Mouse (Mus musculus) brown adipose tissue, adult 24 weeks (tissue): ENCODE measurements around the gene Trmt61a. TPM values are rescaled to one million over a fixed set of nuclear protein-coding genes. Genes with fewer than 3 reads are reported as not detected.
A peak's percentile ranks its signal among the peaks of the same experiment; 100 is the strongest.
"Not testable (repeated sequence)": the region's sequence is repeated elsewhere in the genome, so short reads cannot be mapped to it uniquely, and the experiment has no call there.

Source experiments
- H3K27ac ChIP-seq: fragments of 200-500 bp; replicated peaks from 2 replicates; pipeline ENCODE4 v1.5.1; 2012; ENCODE audit warnings: low read depth, mild to moderate bottlenecking, low read length
- H3K4me1 ChIP-seq: fragments of 200-500 bp; 2 replicates; pipeline ENCODE4 v1.6.1; 2012; ENCODE audit warnings: low read length, mixed read lengths; ENCODE audit not compliant: control insufficient read depth, insufficient read depth, insufficient read length
- H3K4me3 ChIP-seq: fragments of 200-500 bp; 2 replicates; pipeline ENCODE4 v1.5.1; 2012; ENCODE audit warnings: low read depth, mild to moderate bottlenecking, low read length, moderate library complexity; ENCODE audit not compliant: insufficient read depth
- polyA plus RNA-seq: library from polyadenylated mRNA; stranded (reverse); fragments of >200 nt; gene quantifications from 2 replicates; pipeline ENCODE4 v1.2.4, GENCODE M21; 2012; ENCODE audit not compliant: missing spikeins, insufficient read depth, insufficient read length

The Trmt61a gene
- polyA plus RNA-seq, 1 experiment, result 2.9 TPM

DNA sequence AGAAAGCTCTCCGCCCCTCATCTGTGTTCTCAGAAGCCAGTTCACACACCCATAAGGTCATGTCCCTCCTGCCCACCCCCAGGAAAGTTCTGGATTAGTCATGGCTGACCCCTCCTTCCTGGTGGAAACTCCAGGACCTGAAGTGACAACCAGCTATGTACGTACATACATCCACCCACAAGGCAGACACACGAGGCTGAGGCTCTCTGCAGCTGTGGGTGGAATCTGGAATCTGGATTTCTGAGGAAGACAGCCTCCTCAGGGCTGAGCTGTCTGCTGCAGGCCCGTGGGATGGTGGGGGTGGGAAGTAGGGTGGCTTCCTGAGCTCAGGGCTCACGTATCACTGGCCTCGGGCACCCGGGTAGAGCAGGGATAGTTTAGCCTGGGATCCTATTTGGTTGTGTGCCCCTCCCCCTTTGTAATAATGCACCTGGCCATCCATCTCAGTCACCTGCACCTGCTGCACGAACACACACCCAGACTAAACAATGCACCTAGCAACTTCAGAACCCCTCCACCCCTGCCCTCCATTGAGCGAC, 23.1 kb downstream of the Trmt61a start:
- Histone ChIP-seq H3K27ac (no peak overlapping the region), H3K4me3 (no peak overlapping the region), H3K4me1 (peaks cover 27% of the 10 kb centered on the region)

- Histone ChIP-seq H3K27ac (no peak overlapping the region; the same call in 1 of the 2 replicates), H3K4me1 (peaks cover 29% of the 10 kb centered on the region), H3K4me3 (no peak overlapping the region)
Measured at GRCm38 (mm10) chr12:111703301-111703700, 25.4 kb downstream of the Trmt61a start.

DNA sequence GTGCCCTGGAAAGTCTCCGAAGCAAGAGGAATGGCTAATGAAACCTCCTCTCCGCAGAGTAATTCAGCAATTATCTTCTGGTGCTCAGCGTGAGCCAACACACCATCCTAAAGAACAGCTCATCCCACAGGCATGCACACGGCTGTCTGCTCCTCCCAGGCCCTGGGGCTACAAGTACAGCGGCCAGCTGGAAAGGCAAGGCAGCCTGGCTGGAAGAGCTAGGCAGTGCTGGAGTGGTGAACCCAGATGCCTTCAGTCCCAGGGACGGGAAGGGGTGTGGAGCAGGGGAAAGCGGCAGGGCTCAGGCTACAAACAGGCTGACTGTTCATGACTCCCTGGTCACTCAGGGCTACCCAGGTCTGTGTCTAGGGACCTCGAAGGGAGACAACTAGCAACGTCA, 26.7 kb downstream of the Trmt61a start:
- Histone ChIP-seq H3K4me1 (peaks cover 23% of the 10 kb centered on the region), H3K27ac (peak overlapping the region; percentile 93), H3K4me3 (no peak overlapping the region)

GRCm38 (mm10) chr12:111705186-111705973, 27.5 kb downstream of the Trmt61a start:
- Histone ChIP-seq H3K4me3 (no peak overlapping the region), H3K4me1 (peaks cover 23% of the 10 kb centered on the region), H3K27ac (peak overlapping the region; percentile 93)

DNA sequence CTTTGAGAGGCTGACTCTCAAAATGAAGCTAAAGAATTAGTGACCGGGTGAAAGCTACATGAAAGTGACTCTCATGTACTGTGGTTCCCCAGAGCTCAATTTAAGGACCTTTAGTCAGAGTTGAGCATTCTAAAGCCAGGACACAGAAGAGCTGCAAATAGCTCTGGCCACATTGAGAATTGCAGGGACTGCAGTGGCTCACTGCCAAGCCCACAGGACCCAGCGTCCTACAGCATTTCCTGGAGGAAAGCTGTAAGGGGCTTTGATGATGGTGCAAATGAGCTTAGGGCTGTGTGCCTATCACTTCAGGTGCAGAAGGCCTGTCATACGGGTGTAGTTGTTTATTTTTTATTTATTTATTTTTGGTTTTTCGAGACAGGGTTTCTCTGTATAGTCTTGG, 30.3 kb downstream of the Trmt61a start:
- H3K27ac ChIP-seq, result peak overlapping the region; percentile 51
- peaks cover 30% of the 10 kb centered on the region for H3K4me1 ChIP-seq
- no peak overlapping the region for H3K4me3 ChIP-seq

DNA sequence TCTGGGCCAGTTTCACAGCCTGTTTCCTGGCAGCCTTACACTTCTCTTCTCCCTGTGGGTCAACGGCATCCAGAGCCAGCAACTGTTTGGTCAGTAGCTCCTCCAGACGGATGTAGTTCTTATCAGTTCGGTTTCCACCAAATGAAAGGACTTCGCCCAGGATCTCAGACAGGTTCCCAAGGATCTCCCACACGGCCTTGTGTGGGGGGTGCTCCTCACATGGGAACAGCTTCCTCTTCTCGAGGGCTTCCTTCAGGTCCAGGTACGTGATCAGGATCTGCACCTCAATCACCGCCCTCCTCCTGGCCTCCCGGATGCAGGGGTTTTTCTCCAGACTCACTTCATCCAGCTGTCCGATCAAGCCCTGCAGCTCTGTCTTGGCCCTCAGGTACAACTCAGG, 32.2 kb downstream of the Trmt61a start:
- H3K4me1 ChIP-seq, result peaks cover 25% of the 10 kb centered on the region
- H3K27ac ChIP-seq, result no peak overlapping the region
- H3K4me3 ChIP-seq, result no peak overlapping the region

DNA sequence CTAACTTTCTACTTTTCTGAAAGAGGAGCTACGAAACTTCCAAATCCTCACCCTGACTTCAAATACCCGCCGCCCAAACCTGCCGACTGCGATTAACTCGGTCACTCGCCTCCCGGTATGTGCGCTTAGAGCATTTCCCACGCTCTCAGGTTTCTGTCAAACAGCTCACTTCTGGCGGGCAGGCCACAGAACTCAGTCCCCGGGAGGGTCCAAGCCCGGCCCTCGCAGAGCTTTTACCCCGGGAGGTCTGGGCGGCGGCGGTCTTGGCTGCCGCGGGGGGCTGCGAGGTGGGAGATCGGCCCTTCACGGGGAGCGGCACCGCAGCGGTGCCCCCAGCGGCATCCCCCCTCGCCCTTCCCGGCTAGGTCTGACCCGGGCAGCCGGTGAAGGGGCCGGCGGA, 34.6 kb downstream of the Trmt61a start:
- H3K27ac ChIP-seq, result peak overlapping the region; percentile 73
- H3K4me3 ChIP-seq, result peak overlapping the region; percentile 86
- H3K4me1 ChIP-seq, result peaks cover 16% of the 10 kb centered on the region

DNA sequence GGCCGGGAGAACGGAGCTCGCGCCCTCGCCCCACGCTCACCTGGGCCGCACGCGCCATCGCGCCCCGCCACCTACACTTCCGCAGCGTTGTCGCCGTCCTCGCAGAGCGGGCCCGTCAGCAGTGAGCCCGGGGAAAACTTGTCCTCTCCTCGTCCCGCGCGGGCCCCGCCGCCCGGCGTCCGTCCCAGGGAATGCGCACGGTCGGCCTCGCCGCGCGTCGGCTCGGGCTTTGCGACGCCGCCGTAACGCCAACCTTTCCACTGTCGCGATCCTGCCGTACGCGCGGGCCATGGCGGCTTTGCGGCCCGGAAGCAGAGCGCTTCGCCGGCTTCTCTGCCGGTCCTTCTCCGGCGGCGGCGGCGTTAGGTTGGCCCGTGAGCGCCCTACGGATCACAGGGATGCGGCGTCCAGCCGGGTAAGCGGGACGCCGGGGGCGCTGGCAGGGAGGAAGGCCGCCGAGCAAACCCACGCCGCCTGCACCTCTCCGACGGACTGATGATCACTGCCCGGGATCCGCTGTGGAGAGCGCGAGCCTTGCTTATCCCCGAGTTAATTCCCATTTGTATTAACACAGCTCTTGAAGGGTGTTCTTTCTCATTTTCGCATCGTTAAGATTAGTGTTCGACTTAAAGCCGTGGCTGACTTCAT, 35.2 kb downstream of the Trmt61a start, which contains the start of the genes Bag5 and Apopt1:
Gene Bag5 (minus strand): TSS at position 254 of the 648 bp plus-strand sequence.
Gene Apopt1 (plus strand): TSS at position 258 of the 648 bp plus-strand sequence.
- H3K4me1 ChIP-seq, result peaks cover 11% of the 10 kb centered on the region
- peak within 1 kb of the TSS; percentile 86 for H3K4me3 ChIP-seq
- peak within 1 kb of the TSS; percentile 73 for H3K27ac ChIP-seq

DNA sequence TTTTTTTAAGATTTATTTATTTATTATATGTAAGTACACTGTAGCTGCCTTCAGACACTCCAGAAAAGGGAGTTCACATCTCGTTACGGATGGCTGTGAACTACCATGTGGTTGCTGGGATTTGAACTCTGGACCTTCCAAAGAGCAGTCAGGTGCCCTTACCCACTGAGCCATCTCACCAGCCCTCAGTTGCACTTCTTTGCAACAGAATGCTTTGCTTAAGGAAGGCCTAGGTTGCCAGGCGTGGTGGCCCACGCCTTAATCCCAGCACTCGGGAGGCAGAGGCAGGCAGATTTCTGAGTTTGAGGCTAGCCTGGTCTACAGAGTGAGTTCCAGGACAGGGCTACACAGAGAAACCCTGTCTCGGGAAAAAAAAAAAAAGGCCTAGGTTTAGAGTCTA, 36.0 kb downstream of the Trmt61a start:
- not testable (repeated sequence) for H3K27ac ChIP-seq
- Histone ChIP-seq H3K4me3 (peak overlapping the region; percentile 32; the same call in 1 of the 2 replicates), H3K4me1 (peaks cover 14% of the 10 kb centered on the region)

DNA sequence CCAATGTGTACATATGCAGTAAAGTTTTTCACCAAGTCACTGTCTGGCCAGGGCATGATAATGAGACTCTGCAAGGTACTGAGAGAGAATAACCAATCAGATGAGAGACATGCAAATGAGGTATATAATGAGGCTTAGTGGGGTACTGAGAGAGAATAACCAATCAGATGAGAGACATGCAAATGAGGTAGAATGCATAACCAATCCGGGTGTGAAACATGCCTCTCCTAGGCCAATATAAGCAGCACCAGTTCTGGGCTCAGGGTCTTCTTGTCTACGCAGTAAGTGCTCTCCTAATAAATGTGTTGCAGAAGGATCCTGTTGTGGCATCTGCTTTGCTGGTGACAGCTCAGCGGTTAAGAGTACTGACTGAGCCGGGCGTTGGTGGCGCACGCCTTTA, 38.6 kb downstream of the Trmt61a start:
- Histone ChIP-seq H3K4me3 (no peak overlapping the region), H3K27ac (no peak overlapping the region), H3K4me1 (peaks cover 13% of the 10 kb centered on the region)

- Histone ChIP-seq H3K4me3 (no peak overlapping the region), H3K27ac (no peak overlapping the region), H3K4me1 (peaks cover 7% of the 10 kb centered on the region; the same call in 1 of the 2 replicates)
Measured at GRCm38 (mm10) chr12:111718656-111719055, 40.8 kb downstream of the Trmt61a start.

DNA sequence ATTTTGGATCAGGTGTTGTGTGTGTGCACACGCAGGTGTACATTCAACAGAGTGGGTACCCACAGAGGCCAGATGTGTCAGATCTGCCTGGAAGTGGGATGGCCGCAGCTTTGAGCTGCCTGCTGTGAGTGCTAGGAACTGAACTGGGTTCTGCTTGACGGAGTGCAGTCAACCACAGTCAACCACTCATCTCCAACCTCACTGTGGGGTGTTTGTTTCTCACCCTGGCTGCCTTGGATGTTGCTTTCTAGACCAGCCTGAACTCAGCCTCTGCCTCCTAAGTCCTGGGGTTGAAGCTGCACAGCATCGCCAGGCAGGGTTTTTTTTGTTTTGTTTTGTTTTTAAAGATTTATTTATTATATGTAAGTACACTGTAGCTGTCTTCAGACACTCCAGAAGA, 42.3 kb downstream of the Trmt61a start:
- Histone ChIP-seq H3K4me3 (no peak overlapping the region), H3K4me1 (peaks cover 6% of the 10 kb centered on the region), H3K27ac (no peak overlapping the region)

GRCm38 (mm10) chr12:111722654-111723053, 44.7 kb downstream of the Trmt61a start:
- no peak overlapping the region for H3K4me3 ChIP-seq
- peaks cover 16% of the 10 kb centered on the region for H3K4me1 ChIP-seq
- H3K27ac ChIP-seq, result no peak overlapping the region

DNA sequence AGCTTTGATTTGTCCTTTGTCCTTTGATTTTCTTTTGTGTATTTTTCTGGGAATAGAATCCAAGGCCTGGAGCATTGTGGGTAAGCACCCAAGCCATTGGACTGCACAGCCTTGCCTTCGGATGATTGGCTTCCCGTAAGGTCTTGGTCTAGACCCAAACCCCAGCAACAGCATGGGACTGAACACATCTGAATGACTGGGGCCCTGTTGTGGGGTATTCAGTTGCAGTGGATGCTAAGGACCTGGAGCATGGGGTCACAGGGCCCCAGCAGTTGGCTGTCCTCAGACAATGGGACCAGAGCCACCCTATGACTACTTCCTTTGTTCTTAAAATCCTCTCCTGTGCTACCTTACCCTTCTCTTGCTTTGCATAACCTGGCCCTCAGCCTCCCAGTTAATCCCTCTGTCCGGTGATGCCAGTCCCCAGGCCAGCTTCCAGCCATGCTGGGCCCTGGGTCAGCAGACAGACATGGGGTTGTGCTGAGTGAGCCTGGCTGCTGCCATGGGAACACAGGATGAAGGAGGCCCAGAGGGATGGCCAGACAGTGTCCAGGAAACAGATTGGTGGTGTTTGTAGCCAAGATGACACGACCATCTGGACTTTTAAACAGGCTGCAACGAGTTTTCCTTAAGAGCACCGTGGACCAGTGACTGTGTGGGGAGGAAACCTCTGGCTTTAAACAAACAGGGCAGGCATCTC, 46.9 kb downstream of the Trmt61a start:
- Histone ChIP-seq H3K4me1 (peaks cover 13% of the 10 kb centered on the region), H3K4me3 (no peak overlapping the region), H3K27ac (peak overlapping the region; percentile 82)
